Mouse (Mus musculus): ENCODE measurements around the gene Myh14.

DNA sequence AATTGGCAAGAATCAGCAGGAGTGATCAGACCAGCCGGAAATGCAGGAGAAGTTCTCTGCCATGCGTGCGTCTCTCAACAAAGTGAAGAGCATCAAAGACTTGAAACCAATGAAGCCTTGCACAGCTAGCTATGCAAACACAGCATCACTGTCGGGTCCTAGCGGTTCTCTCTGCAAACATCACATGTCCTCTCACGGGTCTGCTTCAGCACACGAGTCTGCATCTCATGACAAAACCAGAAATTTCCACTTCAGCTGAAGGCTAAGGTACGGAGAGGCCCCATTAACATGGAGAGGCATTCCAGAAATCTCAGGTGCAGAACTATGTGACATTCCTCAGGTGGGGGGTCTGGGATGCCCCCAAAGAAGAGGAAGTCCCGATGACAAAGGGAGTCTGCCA, 101.8 kb downstream of the Myh14 start:
- no peak for TF ChIP-seq CTCF (IDR thresholded peaks at IDR 0.05; ENCODE audit: low read depth)
- TF ChIP-seq EP300 (IDR thresholded peaks at IDR 0.05; ENCODE audit: low read depth): no peak

All from heart, postnatal 0 days (tissue).